25 mouse cellular contexts compared by ENCODE assay signal in genomic region chr10:108286658-108287437, GRCm38 (mm10). TPM values are rescaled to one million over a fixed set of nuclear protein-coding genes. Genes with fewer than 3 reads are reported as not detected.
DNase-seq lines count a peak whose midpoint lies in the region; ATAC-seq and TF ChIP-seq lines count a peak whose summit lies in the region.
"Had no signal": no experiment of that assay in that cellular context is flagged by ENCODE, and none has a peak within 500 bp of the region (broad histone marks: within the 10 kb centered on the region; RNA-seq: fewer than 3 reads in every experiment).

No protein-coding gene starts in this region.

- 78% methylated on average over 11 of the region's 11 CpGs for whole genome bisulfite sequencing in limb, embryonic 11.5 days
- 80% methylated on average over 11 of the region's 11 CpGs for WGBS in limb, embryonic 10.5 days

- H3K4me2 ChIP-seq in limb, embryonic 11.5 days (ENCODE audit: low read depth, severe bottlenecking) = no peak overlapping the region
- H3K4me2 ChIP-seq: forebrain, embryonic 13.5 days; heart, embryonic 12.5 days; heart, embryonic 15.5 days; hindbrain, embryonic 14.5 days had no signal

- ATAC-seq in limb, embryonic 11.5 days (ENCODE audit: insufficient number of reproducible peaks, low FRiP score, low TSS enrichment, low read depth) = no peak
- ATAC-seq in inflammation-experienced regulatory T-cells, adult 6 months = no peak
- ATAC-seq: forebrain, embryonic 13.5 days; forebrain, embryonic 16.5 days; hindbrain, postnatal 0 days had no signal

- H3K4me1 ChIP-seq in limb, embryonic 11.5 days (ENCODE audit: control insufficient read depth, insufficient read depth, low read length) = no peaks in the 10 kb centered on the region
- H3K4me1 ChIP-seq in limb, embryonic 10.5 days = no peaks in the 10 kb centered on the region
- peaks cover 88% of the 10 kb centered on the region for H3K4me1 ChIP-seq in E14TG2a.4 (replicated peaks; ENCODE audit: low read depth, low read length)
- H3K4me1 ChIP-seq: forebrain, embryonic 10.5 days; forebrain, embryonic 13.5 days had no signal

- peak; percentile 8 for DNase-seq in limb, embryonic 11.5 days (ENCODE audit: low spot score)
- DNase-seq in limb, embryonic 10.5 days (ENCODE audit: low spot score) = no peak
- peak; percentile 96 for DNase-seq in ES-CJ7 (ENCODE audit: low read depth, low spot score)
- DNase-seq in ZHBTc4 (ENCODE audit: low read depth, low spot score) = peak; percentile 95
- no peak for DNase-seq in urinary bladder, adult 18-20 months (ENCODE audit: low spot score in 2 of 2)
- DNase-seq: adrenal gland, postnatal 10 days; adrenal gland, postnatal 36 days; B cell, adult 2 months; cerebellum, adult 18-20 months; cerebellum, adult 9-10 months; cerebellum, postnatal 14 days; gastrocnemius, postnatal 10 days; heart, adult 18-20 months; heart, postnatal 10 days; heart, postnatal 4 days had no signal

- no peak overlapping the region for H3K4me3 ChIP-seq in limb, embryonic 11.5 days (ENCODE audit: low read depth, low read length)
- H3K4me3 ChIP-seq in limb, embryonic 10.5 days = no peak overlapping the region
- peak overlapping the region; percentile 75 for H3K4me3 ChIP-seq in E14TG2a.4 (replicated peaks; ENCODE audit: low read length)
- H3K4me3 ChIP-seq: forebrain, embryonic 10.5 days; forebrain, embryonic 13.5 days; heart, embryonic 12.5 days; heart, embryonic 15.5 days had no signal

- no peaks in the 10 kb centered on the region for H3K9me3 ChIP-seq in limb, embryonic 11.5 days (ENCODE audit: control insufficient read depth, low read length)
- H3K9me3 ChIP-seq in limb, embryonic 10.5 days (replicated peaks) = no peaks in the 10 kb centered on the region
- no peaks in the 10 kb centered on the region for H3K9me3 ChIP-seq in E14TG2a.4 (ENCODE audit: low read length)
- H3K9me3 ChIP-seq: forebrain, embryonic 10.5 days; forebrain, embryonic 13.5 days; heart, embryonic 12.5 days; heart, embryonic 15.5 days had no signal

- H3K27me3 ChIP-seq in limb, embryonic 11.5 days (ENCODE audit: control insufficient read depth, insufficient read depth, low read length) = no peaks in the 10 kb centered on the region
- no peaks in the 10 kb centered on the region for H3K27me3 ChIP-seq in limb, embryonic 10.5 days (ENCODE audit: low read depth, poor library complexity, severe bottlenecking)
- H3K27me3 ChIP-seq in E14TG2a.4 (ENCODE audit: insufficient read depth, low read length) = no peaks in the 10 kb centered on the region
- H3K27me3 ChIP-seq: CH12.LX; forebrain, embryonic 13.5 days; heart, embryonic 12.5 days; heart, embryonic 15.5 days had no signal

- no peak overlapping the region for H3K27ac ChIP-seq in limb, embryonic 11.5 days (replicated peaks; ENCODE audit: low read depth, low read length)
- H3K27ac ChIP-seq in limb, embryonic 10.5 days = no peak overlapping the region
- H3K27ac ChIP-seq: forebrain, embryonic 10.5 days; forebrain, embryonic 13.5 days; heart, embryonic 15.5 days; hindbrain, embryonic 14.5 days; hindbrain, postnatal 0 days had no signal

- no peaks in the 10 kb centered on the region for H3K36me3 ChIP-seq in limb, embryonic 11.5 days (ENCODE audit: control insufficient read depth, insufficient read depth, low read length)
- H3K36me3 ChIP-seq in limb, embryonic 10.5 days = 0 out of 2 replicates have a peak, but pooled peaks cover 2% of the 10 kb centered on the region
- peaks cover 7% of the 10 kb centered on the region; the same call in 1 of the 2 replicates for H3K36me3 ChIP-seq in E14TG2a.4 (ENCODE audit: insufficient read depth, low read length)
- H3K36me3 ChIP-seq: heart, embryonic 15.5 days had no signal

- no peak overlapping the region for H3K9ac ChIP-seq in limb, embryonic 11.5 days (ENCODE audit: low read length)
- H3K9ac ChIP-seq: forebrain, embryonic 13.5 days; heart, embryonic 12.5 days; heart, embryonic 15.5 days; hindbrain, embryonic 14.5 days had no signal

- TF ChIP-seq CTCF in E14TG2a.4 (conservative IDR thresholded peaks at IDR 0.05; ENCODE audit: low read length) = no peak

RNA-seq across cellular contexts. Expression of gene Pawr, which starts 45.1 kb away (rescaled TPM):
- polyA plus RNA-seq in limb, embryonic 11.5 days (2014; fragmentation: Nextera tagmentation; extraction: Ambion mirVana) = 4.9 TPM in 2 replicates
- polyA plus RNA-seq in limb, embryonic 10.5 days (2016; fragmentation: Nextera tagmentation; extraction: Ambion mirVana) = 4.0 and 4.3 TPM in 2 replicates
- polyA plus RNA-seq in inflammation-experienced regulatory T-cells, adult 6 months (2017; shearing (Covaris generic)) = under 1 TPM in 1 of 3 experiments, not detected in 2; 0.44 TPM

Comparison
In these comparisons a context has a peak if more than half of its experiments do, and no peak if none do; other contexts are left out.
1. DNase-seq: peak in limb, embryonic 11.5 days (single experiment), ES-CJ7 (single experiment) and ZHBTc4 (single experiment); none in limb, embryonic 10.5 days (single experiment) and urinary bladder, adult 18-20 months (0 of 2).